Mouse (Mus musculus) mouse embryonic stem cell (cell line): ENCODE data around the gene Slc4a5.

Source experiments
- in situ Hi-C, 2 experiments: fragments of 300-500 bp; cut with MboI; formaldehyde crosslinking; loops; 1 replicate in 1 of 2; 3 replicates in 1 of 2; pipeline ENCODE4 v1.14.3; 2019 to 2020; ENCODE audit warnings: low sequenced_read_pairs in 2 of 2, low pct_unique_long_range_greater_than_20kb in 1 of 2, mixed read lengths in 1 of 2; ENCODE audit not compliant: unreplicated experiment in 1 of 2

Slc4a5 gene

DNA sequence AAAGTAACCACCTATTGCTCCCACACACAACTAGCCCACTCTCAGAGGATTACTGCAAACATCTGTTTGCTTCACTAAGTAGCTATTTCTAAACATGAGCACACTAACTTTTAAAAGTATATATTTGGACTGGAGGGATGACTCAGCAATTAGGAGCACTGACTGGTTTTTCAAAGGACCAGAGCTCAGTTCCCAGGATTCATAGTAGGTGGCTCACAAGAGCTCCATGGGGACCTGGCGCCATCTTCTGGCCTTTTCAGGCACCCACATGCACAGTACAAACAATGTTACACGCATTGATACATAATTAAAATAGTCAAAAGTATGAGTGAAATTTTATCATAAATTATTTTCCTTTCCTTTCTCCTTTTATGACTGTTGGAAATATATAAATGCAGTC lies 59.3 kb downstream of the Slc4a5 start:
- in situ Hi-C loops, result loop anchor here (5.0 kb wide), 1 partner anchor 112 kb away; the partner anchor contains the start of gene Dctn1 (in 2 of the 2)

DNA sequence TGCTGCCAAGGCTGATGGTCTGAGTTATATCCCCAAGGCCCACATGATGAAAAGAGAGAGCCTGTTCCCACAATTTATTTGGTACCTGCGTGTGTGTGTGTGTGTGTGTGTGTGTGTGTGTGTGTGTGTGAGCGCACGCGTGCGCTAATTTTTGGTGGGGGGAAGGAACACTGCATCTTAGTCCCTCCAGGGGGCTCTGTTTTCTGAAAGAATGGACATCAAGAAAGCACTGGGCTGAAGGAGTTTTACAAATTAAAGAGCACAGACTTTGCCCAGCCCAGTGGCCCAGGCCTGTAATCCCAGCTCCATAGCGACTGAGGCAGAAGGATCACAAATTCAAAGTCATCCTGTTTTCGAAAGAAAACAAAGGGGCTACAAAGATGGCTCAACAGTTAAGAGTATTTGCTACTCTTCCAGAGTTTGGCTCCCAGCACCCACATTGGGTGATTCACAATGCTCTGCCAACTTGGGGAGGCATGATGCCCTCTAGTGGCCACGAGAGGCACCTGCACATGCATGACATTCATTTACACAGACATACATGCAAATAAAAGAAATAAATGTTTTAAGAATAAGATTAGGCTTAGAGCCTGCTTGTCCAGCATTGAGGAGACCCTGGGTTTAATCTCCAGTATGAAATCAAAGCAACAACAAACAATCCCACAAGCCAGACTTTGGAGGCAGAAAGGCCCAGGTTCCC lies 60.8 kb downstream of the Slc4a5 start:
- in situ Hi-C loops, result no loop called here

DNA sequence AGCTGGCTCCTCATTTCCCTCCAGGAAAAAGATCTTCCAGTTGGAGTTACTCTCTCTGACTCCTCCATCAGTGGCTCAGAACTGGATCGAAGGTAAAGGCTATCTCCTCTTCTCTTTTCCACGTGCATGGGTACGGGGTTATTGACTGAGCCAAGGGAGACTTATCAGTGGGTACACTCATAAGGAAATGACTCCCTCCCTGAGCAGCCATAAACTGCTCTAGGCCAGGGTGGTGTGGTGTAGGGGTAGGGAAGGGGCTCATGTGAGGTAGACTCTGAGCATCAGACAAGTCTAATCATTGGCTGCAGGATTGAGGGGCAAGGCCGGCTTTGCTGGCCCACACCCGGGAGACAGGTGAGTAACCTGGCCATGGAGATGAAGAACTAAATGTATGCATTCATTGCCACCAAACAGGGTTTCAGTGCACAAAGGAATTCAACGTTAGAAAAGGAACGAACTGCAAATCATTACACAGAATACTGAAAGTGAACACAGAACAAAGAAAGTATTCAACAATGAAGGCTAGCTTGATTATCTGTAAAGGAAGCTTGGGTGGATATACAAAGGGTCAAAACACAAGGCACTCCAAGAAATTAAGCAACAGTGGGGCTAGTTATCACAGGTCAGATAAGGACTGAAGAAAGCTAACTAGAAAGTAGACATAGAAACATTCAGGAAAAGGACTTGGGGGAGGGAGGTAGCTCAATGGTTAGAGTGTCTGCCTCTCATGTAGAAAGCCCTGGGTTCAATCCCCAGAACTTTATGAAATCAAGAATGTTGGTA lies 81.0 kb downstream of the Slc4a5 start:
- in situ Hi-C loops, result no loop called here

DNA sequence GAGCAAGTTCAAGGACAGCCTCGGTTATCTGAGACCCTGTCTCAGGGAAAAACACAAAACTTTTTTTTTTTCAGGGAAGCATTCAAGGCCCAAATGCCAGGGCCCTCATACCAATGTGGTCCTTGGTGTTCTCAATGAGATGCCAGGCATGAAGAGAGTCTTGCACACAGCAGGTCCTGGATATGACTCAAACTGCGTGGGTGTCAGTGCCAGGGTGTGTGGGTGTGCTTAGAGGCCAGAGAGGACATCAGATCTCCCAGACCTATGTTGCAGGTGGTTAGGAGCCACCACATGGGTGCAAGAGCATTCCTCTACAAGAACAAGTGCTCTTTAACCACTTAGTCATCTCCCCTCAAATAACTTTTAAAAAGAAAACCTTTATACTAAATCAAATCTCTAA lies 81.7 kb downstream of the Slc4a5 start:
- in situ Hi-C loops, result no loop called here

DNA sequence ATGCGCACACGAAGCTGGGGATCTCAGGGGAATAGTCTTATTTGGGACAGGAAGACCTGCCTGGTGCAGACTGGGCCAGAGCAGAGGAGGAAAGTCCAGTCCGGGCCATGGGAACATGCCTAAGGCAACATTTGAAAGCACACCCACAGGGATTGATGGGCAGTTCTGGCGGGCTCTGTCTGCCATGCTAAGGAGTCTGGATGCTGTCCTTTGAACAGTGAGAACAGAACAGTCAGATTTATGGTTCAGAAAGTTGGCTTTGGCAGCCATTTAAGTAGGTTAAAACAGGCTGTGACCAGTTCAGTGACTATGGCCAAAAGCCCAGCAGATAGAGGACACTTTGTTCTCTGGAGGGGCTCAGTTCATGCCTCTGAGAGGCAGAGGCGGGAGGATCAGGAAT lies 82.6 kb downstream of the Slc4a5 start:
- in situ Hi-C loops, result no loop called here

DNA sequence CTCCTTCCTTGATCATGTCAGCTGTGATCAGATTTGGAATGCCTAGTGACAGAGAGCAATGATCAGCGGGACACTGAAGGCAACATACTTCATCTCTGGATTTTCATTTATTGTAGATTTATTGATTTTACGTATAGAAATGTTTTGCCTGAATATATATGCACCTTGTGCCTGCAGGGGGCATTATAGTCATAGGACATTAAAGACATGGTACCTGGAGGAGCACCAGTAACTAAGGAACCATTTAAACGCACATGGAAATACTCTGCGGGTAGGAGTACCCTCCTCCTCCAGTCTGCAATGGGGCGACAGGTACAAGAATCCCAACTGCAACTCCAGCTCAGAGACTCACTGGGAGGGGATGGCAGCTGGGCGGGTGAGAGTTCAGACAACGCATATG lies 89.4 kb downstream of the Slc4a5 start:
- in situ Hi-C loops, result no loop called here

DNA sequence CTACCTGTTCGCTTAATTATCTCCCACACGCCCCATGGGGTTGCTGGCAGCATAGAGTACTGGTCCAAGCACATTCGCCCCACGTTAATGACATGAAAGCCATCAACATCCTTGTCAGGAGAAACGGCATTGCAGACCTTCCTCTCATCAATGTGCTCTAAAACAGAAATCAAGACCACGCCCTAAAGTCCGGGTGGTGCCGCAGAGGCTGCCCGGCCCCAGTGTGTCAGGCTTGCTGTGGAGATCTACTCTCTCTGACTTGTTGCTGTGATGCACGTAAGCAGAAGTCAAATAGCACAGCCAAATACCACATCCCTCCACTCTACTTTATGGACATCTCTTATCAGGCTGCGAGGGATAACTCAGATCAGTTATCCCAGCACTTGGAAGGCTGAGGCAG lies 91.6 kb downstream of the Slc4a5 start:
- in situ Hi-C loops, result no loop called here

DNA sequence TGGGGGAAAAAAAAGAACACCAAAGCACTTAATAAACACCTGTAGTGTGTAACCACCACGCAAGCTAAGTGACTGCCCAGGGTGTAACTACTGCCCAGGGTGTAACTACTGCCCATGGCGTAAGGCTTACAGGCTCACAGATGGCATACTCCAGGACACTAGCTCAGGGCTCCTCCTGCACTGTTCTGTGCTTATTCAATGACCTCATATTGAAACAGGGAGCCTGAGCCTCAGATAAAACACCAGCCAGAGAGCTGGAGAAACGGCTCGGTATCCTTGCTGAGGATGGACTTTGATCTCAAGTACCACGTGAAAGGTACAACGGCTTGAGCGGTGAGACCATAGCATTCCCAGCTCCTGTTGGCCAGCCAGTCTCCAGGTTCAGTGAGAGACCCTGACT lies 92.4 kb downstream of the Slc4a5 start:
- in situ Hi-C loops, result no loop called here

DNA sequence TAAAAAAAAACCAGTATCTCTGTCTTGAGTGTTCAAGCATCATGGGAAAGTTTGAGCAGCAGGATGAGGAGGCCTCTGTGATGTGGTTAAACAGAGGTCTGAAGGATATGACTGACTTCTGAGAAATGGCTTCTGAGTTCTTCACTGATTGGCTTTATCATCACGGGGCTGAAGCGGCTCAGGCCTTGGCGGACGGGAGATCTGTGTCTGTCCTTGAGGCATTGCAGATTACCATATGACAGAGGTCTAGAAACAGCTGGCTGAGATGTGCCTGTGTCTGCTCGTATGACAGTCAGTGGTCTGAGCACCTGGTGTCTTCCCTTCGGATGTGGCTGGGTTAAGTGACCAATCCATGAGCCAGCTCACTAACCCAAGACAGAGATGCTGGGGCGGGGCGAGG lies 92.9 kb downstream of the Slc4a5 start:
- in situ Hi-C loops, result no loop called here

DNA sequence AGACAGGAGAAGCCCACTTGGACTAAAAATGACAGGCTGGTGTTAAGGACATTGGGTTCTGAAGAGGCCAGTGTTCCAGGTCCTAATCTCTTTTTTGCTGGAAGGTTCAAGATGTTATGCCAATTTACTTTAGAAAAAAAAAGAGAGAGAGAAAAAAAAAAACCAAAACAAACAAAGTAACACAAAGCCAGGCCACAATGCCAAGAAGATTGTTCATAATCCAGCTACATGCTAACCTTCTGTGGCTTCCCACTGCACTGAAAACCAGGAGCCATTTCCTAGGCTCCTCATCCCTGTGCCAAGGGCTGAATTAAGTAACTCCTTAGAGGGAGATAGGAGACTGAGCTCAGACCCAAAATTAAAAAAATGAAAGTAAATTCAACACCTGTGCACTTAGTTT lies 95.7 kb downstream of the Slc4a5 start:
- in situ Hi-C loops, result no loop called here

DNA sequence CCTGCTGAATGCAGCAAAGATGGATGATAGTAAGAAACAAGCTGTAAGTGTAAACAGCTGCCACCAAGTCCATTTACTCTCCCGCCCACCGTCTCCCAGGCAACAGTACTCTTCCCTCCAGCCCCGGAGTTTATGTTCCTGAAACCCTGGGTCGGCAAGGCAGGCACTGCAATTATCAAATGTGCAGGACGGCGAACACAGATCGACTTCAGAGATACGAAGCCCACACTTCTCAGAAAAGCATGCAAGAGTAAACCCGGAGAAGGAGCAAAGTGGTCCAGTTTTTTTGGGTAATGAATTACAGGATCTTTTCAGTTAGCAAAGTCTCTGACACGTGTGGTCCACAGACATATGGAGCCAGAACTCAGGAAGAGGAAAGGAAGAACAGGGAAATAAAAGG lies 96.4 kb downstream of the Slc4a5 start:
- in situ Hi-C loops, result no loop called here

DNA sequence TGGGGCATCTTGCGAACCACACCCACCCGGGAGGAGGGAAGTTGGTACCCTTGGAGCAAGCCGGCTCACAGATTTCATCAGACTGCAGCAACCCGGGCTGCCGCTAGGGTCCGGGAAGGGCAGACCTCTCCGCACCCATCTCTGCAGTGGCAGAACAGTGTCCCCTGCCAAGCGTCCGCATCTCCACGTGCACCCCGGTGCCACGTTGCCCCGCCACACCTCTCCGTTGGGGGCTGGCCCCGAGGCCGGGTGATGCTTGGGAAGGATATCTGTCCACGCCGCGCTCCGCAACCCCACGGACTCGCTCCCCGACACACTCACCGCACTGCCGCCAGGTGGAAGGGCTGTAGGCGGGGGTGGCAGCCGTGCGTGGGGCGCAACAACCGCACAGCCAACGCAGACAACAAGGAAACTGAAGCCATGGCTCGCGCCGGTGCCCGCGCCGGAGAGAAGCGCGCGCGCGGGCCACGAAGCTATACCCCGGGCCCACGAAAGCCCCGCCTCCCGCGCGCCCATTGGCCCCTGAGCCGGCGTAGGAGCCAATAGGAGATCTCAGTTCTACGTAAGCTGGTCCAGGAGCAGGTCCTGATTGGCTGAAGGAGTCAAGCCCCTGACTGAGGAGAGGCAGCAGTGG lies 97.6 kb downstream of the Slc4a5 start:
- in situ Hi-C loops, result no loop called here

DNA sequence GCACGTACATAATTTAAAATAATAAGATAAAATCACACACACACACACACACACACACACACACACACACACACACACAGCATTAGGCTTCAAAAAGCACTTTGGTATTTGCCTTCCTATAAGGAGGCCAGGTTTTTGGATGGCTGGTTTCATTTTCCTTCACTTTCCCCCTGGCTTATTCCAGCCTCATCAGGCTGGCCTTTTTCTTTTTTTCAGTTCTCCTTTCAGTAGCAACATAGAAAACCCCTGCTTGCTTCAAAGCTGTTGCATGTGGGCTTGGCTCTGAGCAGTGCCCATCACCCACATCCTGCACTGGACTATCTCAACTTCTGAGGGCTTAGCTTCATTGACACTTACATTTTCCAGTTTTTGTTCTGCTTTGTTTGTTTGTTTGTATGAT lies 102.3 kb downstream of the Slc4a5 start:
- in situ Hi-C loops, result no loop called here

DNA sequence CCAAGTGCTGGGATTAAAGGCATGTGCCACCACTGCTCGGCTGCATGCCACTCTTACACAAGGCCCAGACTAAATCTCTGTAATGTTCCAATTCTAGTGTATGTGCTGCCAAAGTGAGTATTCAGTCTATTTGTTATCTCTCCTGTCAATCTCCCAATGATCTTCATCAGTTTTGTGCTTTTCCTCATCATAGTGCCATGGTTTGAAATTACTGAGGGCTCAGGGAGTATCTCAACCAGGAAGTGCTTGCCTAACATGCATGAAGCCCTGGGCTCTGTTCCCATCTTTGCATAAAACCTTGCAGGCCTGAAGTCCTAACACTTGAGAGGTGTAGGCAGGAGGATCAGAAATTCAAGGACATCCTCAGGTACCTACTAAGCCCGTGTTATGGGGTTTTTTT lies 103.2 kb downstream of the Slc4a5 start:
- in situ Hi-C loops, result no loop called here

DNA sequence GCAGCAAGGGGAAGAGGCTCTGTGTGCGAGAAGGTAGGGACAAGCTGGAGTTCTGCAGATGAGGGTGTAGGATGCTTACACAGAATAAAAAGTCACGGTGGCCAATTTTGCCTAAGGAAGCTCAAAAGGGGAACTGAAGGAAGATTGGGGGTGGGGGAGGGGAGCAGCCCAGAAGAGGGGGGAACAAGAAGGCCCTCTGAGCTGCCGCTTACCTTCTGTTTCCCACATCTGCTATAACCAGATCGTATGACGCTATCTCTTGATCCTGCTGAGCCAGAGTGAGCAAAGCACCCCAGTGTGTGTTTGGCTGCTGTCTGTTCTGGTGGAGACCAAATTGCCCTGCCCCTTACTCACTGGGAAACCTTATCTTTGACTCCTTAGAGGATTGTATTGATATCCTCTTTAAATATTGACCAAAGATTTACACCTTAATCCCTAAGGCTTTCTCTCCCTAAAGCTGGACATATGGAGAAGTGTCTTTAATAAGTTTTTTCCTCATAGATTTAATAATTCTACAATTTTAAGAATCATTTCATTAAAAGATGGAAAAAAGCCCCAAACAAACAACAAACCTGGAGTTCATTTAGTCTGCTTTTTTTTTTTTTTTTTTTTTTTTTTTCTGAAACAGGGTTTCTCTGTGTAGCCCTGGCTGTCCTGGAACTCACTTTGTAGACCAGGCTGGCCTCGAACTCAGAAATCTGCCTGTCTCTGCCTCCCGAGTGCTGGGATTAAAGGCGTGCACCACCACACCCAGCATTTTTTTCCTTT lies 104.2 kb downstream of the Slc4a5 start:
- in situ Hi-C loops, result no loop called here

DNA sequence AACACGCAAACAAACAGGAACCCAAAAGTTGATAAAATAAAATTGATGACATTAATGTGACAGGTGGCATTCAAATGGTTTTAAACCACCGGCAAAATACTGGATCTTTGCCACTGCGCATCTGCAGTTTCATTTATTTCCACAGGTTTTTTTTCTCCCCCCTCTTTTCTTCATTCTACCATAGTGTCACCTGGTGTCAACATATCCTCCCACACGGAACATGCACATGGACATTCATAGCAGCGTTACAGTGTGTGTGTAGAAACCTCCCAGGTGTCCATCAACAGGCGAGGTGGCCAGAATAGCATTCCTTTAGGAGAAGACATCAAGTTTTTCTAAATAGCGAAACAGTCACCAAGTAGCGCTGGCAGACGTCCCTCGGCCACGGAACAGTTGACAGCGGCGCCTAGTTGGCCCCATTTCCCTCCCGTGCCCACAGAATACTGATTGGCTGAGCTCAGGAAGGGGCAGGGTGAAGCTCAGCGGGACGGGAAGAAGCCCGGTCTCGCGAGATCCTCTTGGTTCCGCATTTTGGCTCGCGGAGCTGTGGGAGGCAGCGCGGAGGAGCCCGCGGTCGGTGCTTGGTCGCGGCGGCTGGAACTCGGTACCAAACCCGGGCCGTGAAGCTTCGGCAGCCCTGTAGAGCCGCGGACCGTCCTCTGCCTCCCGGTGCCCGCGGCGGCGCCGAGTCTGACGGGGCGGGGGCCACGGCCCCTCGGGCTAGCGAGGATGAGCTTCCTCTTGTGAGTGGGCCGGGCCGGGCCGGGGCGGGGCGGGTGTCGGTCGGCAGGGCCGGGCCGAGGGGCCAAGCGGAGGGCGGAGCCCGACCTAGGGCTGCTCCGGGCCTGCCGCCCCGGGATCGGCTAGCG lies 106.1 kb downstream of the Slc4a5 start, which contains the start of the genes Mthfd2 and Mob1a:
Gene Mthfd2 (minus strand): TSS at position 384 of the 869 bp plus-strand sequence.
Gene Mob1a (plus strand): TSS at position 492 of the 869 bp plus-strand sequence.
- in situ Hi-C loops, result no loop called here

DNA sequence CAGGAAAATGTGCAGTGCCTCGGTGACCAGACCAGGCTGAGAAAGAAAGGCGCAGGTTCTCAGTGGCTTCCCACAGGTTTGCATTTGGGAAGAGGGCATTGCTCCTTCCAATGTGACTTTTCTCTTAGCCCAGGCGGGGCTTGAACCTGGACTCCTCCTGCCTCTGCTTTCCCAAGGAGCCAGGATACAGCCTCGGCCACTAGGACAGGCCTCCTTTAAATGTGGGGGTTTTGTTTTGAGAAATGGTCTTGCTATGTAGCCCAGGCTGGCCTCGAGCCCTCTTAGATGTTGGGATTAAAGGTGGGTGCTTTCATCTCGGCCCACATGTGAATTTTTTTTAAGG lies 106.7 kb downstream of the Slc4a5 start:
- in situ Hi-C loops, result no loop called here

DNA sequence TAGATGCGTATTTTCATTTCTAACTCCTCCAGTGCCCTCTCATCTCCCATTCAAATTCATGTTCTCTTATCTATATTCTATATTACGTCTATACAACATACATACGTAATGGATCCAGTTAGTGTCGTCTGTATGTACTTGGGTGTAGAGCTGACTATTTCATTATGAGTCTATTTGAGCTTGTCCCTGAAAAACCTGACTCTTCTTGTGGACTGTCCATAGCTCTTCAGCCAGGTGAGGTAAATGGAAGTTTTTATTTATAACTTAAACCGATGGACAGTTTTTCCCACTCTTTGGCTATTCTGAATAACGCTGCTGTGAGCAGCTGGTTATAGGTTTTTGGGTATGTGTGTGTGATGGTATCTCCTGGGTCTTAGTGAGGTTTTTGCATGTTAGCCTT lies 107.1 kb downstream of the Slc4a5 start:
- in situ Hi-C loops, result no loop called here
